Mouse (Mus musculus) midbrain, embryonic 13.5 days (tissue): ENCODE data around the gene Ilf2. TPM values are rescaled to one million over a fixed set of nuclear protein-coding genes. Genes with fewer than 3 reads are reported as not detected.

Experiments
- ATAC-seq: fragments of 200-750 bp; cut with Nextera tagmentation; 2 replicates; pipeline ENCODE4 v1.8.0; 2017; ENCODE audit warnings: mild to moderate bottlenecking, moderate TSS enrichment, moderate library complexity
- H3K27ac ChIP-seq: fragments of 300-500 bp; sonication (generic); 2 replicates; pipeline ENCODE4 v1.5.1; 2015; ENCODE audit warnings: inconsistent platforms, mild to moderate bottlenecking, moderate library complexity
- H3K27me3 ChIP-seq: fragments of 300-500 bp; sonication (generic); 2 replicates; pipeline ENCODE4 v1.6.1; 2015; ENCODE audit warnings: mild to moderate bottlenecking, inconsistent platforms
- H3K36me3 ChIP-seq: fragments of 300-500 bp; sonication (generic); 2 replicates; pipeline ENCODE4 v1.6.1; 2015; ENCODE audit warnings: mild to moderate bottlenecking, inconsistent platforms
- H3K4me1 ChIP-seq: fragments of 300-500 bp; sonication (generic); replicated peaks from 2 replicates; pipeline ENCODE4 v1.6.1; 2015; ENCODE audit warnings: inconsistent platforms
- H3K4me2 ChIP-seq: fragments of 300-500 bp; sonication (generic); replicated peaks from 2 replicates; pipeline ENCODE4 v1.6.1; 2015; ENCODE audit warnings: moderate library complexity, mild to moderate bottlenecking, inconsistent platforms
- H3K4me3 ChIP-seq: fragments of 300-500 bp; sonication (generic); replicated peaks from 2 replicates; pipeline ENCODE4 v1.5.1; 2015; ENCODE audit warnings: mild to moderate bottlenecking, inconsistent platforms
- H3K9ac ChIP-seq: fragments of 300-500 bp; sonication (generic); replicated peaks from 2 replicates; pipeline ENCODE4 v1.6.1; 2015; ENCODE audit warnings: mild to moderate bottlenecking, inconsistent platforms
- H3K9me3 ChIP-seq: fragments of 300-500 bp; sonication (generic); 2 replicates; pipeline ENCODE4 v1.6.1; 2016; ENCODE audit warnings: mild to moderate bottlenecking, inconsistent platforms
- WGBS: fragments of 180-500 bp; shearing (Covaris S2); methylation state at CpG from one replicate; pipeline ENCODE4 v1.1.7; 2015; 5-methylcytosine and 5-hydroxymethylcytosine counted together
- polyA plus RNA-seq: library from polyadenylated mRNA; unstranded; fragments of >200 nt; fragmentation: Nextera tagmentation; extraction: Ambion mirVana; gene quantifications from 2 replicates; pipeline ENCODE4 v1.2.1, GENCODE M21; 2015

The Ilf2 gene
- polyA plus RNA-seq, 1 experiment from 2014 or later, result 343 TPM

- Histone ChIP-seq H3K27me3 (no peaks in the 10 kb centered on the region), H3K27ac (peak overlapping the region; percentile 53; the same call in 1 of the 2 replicates), H3K9me3 (no peaks in the 10 kb centered on the region), H3K36me3 (no peaks in the 10 kb centered on the region), H3K9ac (no peak overlapping the region), H3K4me1 (peaks cover 18% of the 10 kb centered on the region), H3K4me2 (peak overlapping the region; percentile 57; the same call in 1 of the 2 replicates), H3K4me3 (no peak overlapping the region)
- 71% methylated on average over 11 of the region's 11 CpGs for WGBS
- ATAC-seq, result no peak
Observed at GRCm38 (mm10) chr3:90445417-90446200, 30.3 kb upstream of the Ilf2 start.

GRCm38 (mm10) chr3:90446389-90447122 is 29.4 kb upstream of the Ilf2 start:
- Histone ChIP-seq H3K4me1 (peaks cover 18% of the 10 kb centered on the region), H3K4me2 (peak overlapping the region; percentile 57), H3K4me3 (peak overlapping the region; percentile 34), H3K9me3 (no peaks in the 10 kb centered on the region), H3K9ac (peak overlapping the region; percentile 56), H3K27ac (peak overlapping the region; percentile 84), H3K27me3 (no peaks in the 10 kb centered on the region), H3K36me3 (no peaks in the 10 kb centered on the region)
- under 1% methylated on average over 17 of the region's 17 CpGs for WGBS
- ATAC-seq, result peak; percentile 95

GRCm38 (mm10) chr3:90447123-90447494 is 28.8 kb upstream of the Ilf2 start:
- no peak overlapping the region for H3K4me3 ChIP-seq
- no peaks in the 10 kb centered on the region for H3K36me3 ChIP-seq
- peak overlapping the region; percentile 57 for H3K4me2 ChIP-seq
- no peaks in the 10 kb centered on the region for H3K9me3 ChIP-seq
- no peaks in the 10 kb centered on the region for H3K27me3 ChIP-seq
- WGBS, result 35% methylated on average over 7 of the region's 7 CpGs
- H3K4me1 ChIP-seq, result peaks cover 18% of the 10 kb centered on the region
- H3K27ac ChIP-seq, result peak overlapping the region; percentile 84
- H3K9ac ChIP-seq, result no peak overlapping the region
- peak; percentile 35; the same call in 1 of the 2 replicates for ATAC-seq

- WGBS, result 28% methylated on average over 6 of the region's 6 CpGs
- no peak overlapping the region for H3K9ac ChIP-seq
- no peak overlapping the region for H3K27ac ChIP-seq
- H3K4me3 ChIP-seq, result no peak overlapping the region
- no peak overlapping the region for H3K4me2 ChIP-seq
- H3K4me1 ChIP-seq, result peaks cover 18% of the 10 kb centered on the region
- no peaks in the 10 kb centered on the region for H3K9me3 ChIP-seq
- no peak for ATAC-seq
- H3K27me3 ChIP-seq, result no peaks in the 10 kb centered on the region
- H3K36me3 ChIP-seq, result no peaks in the 10 kb centered on the region
Observed at GRCm38 (mm10) chr3:90448626-90449025, 27.3 kb upstream of the Ilf2 start.

GRCm38 (mm10) chr3:90450874-90451273 is 25.1 kb upstream of the Ilf2 start:
- no peak for ATAC-seq
- H3K27ac ChIP-seq, result no peak overlapping the region
- H3K9me3 ChIP-seq, result no peaks in the 10 kb centered on the region
- peaks cover 13% of the 10 kb centered on the region for H3K4me1 ChIP-seq
- H3K4me3 ChIP-seq, result no peak overlapping the region
- H3K4me2 ChIP-seq, result peak overlapping the region; percentile 8; the same call in 1 of the 2 replicates
- no peak overlapping the region for H3K9ac ChIP-seq
- no peaks in the 10 kb centered on the region for H3K27me3 ChIP-seq
- WGBS, result 38% methylated on average over 12 of the region's 12 CpGs
- no peaks in the 10 kb centered on the region for H3K36me3 ChIP-seq

- WGBS, result 52% methylated on average over 10 of the region's 10 CpGs
- no peaks in the 10 kb centered on the region for H3K27me3 ChIP-seq
- H3K27ac ChIP-seq, result no peak overlapping the region
- H3K36me3 ChIP-seq, result no peaks in the 10 kb centered on the region
- no peak overlapping the region for H3K9ac ChIP-seq
- ATAC-seq, result no peak
- no peaks in the 10 kb centered on the region for H3K9me3 ChIP-seq
- H3K4me3 ChIP-seq, result no peak overlapping the region
- H3K4me1 ChIP-seq, result peaks cover 8% of the 10 kb centered on the region
- H3K4me2 ChIP-seq, result peak overlapping the region; percentile 8; the same call in 1 of the 2 replicates
Observed at GRCm38 (mm10) chr3:90451396-90452095, 24.4 kb upstream of the Ilf2 start.

GRCm38 (mm10) chr3:90454931-90455330 is 21.0 kb upstream of the Ilf2 start:
- Histone ChIP-seq H3K4me3 (no peak overlapping the region), H3K4me1 (no peaks in the 10 kb centered on the region), H3K9me3 (no peaks in the 10 kb centered on the region), H3K4me2 (no peak overlapping the region), H3K27me3 (no peaks in the 10 kb centered on the region), H3K36me3 (no peaks in the 10 kb centered on the region), H3K9ac (no peak overlapping the region), H3K27ac (no peak overlapping the region)
- no peak for ATAC-seq
- 87% methylated on average over 14 of the region's 14 CpGs for WGBS

- Histone ChIP-seq H3K27ac (no peak overlapping the region), H3K4me3 (no peak overlapping the region), H3K27me3 (peaks cover 42% of the 10 kb centered on the region), H3K9me3 (no peaks in the 10 kb centered on the region), H3K4me2 (no peak overlapping the region), H3K9ac (no peak overlapping the region), H3K4me1 (no peaks in the 10 kb centered on the region), H3K36me3 (no peaks in the 10 kb centered on the region)
- ATAC-seq, result no peak
- 77% methylated on average over 9 of the region's 9 CpGs for WGBS
Observed at GRCm38 (mm10) chr3:90459727-90460126, 16.2 kb upstream of the Ilf2 start.

- 79% methylated on average over 5 of the region's 5 CpGs for WGBS
- ATAC-seq, result no peak
- Histone ChIP-seq H3K27me3 (peaks cover 48% of the 10 kb centered on the region), H3K4me2 (no peak overlapping the region), H3K4me3 (no peak overlapping the region), H3K36me3 (no peaks in the 10 kb centered on the region), H3K27ac (no peak overlapping the region), H3K9me3 (no peaks in the 10 kb centered on the region), H3K9ac (no peak overlapping the region), H3K4me1 (peaks cover 5% of the 10 kb centered on the region)
Observed at GRCm38 (mm10) chr3:90460315-90460714, 15.6 kb upstream of the Ilf2 start.

- Histone ChIP-seq H3K9me3 (no peaks in the 10 kb centered on the region), H3K4me1 (peaks cover 14% of the 10 kb centered on the region), H3K27me3 (peaks cover 58% of the 10 kb centered on the region), H3K9ac (no peak overlapping the region), H3K27ac (no peak overlapping the region), H3K4me2 (no peak overlapping the region), H3K4me3 (no peak overlapping the region), H3K36me3 (no peaks in the 10 kb centered on the region)
- WGBS, result 84% methylated on average over 3 of the region's 3 CpGs
- ATAC-seq, result no peak
Observed at GRCm38 (mm10) chr3:90461935-90462334, 14.0 kb upstream of the Ilf2 start.

GRCm38 (mm10) chr3:90462579-90462978 is 13.3 kb upstream of the Ilf2 start:
- ATAC-seq, result no peak
- Histone ChIP-seq H3K9me3 (no peaks in the 10 kb centered on the region), H3K4me1 (peaks cover 14% of the 10 kb centered on the region), H3K9ac (no peak overlapping the region), H3K36me3 (no peaks in the 10 kb centered on the region), H3K4me2 (no peak overlapping the region), H3K27ac (no peak overlapping the region), H3K4me3 (no peak overlapping the region), H3K27me3 (peaks cover 58% of the 10 kb centered on the region)
- WGBS, result 23% methylated on average over 7 of the region's 7 CpGs
